ENCODE assay signal across 17 mouse cellular contexts in genomic region chr4:33388899-33389298, GRCm38 (mm10).
"Had no signal": no experiment of that assay in that cellular context is flagged by ENCODE, and none has a peak within 500 bp of the region (broad histone marks: within the 10 kb centered on the region; RNA-seq: fewer than 3 reads in every experiment).

No protein-coding gene starts in this region.

- H3K9me3 ChIP-seq: liver, embryonic 15.5 days; lung, embryonic 15.5 days; megakaryocyte, embryonic 14.5 days; midbrain, embryonic 12.5 days; midbrain, embryonic 15.5 days; neural tube, embryonic 12.5 days; stomach, embryonic 15.5 days had no signal

- H3K4me2 ChIP-seq: liver, embryonic 15.5 days; lung, embryonic 15.5 days; midbrain, embryonic 12.5 days; midbrain, embryonic 15.5 days; neural tube, embryonic 12.5 days; stomach, embryonic 15.5 days had no signal

- H3K9ac ChIP-seq: liver, embryonic 15.5 days; lung, embryonic 15.5 days; midbrain, embryonic 12.5 days; midbrain, embryonic 15.5 days; neural tube, embryonic 12.5 days; stomach, embryonic 15.5 days had no signal

- H3K27me3 ChIP-seq: liver, embryonic 15.5 days; lung, embryonic 15.5 days; megakaryocyte, embryonic 14.5 days; midbrain, embryonic 12.5 days; midbrain, embryonic 15.5 days; neural tube, embryonic 12.5 days; stomach, embryonic 15.5 days had no signal

- DNase-seq: lung, adult 2 months; lung, postnatal 14 days; lung, postnatal 36 days; right cerebral cortex, postnatal 14 days; thymus, adult 2 months; thymus, postnatal 25 days; thymus, postnatal 4 days had no signal

- H3K36me3 ChIP-seq: lung, embryonic 15.5 days; midbrain, embryonic 12.5 days; midbrain, embryonic 15.5 days; neural tube, embryonic 12.5 days had no signal

- H3K4me3 ChIP-seq: liver, embryonic 15.5 days; lung, embryonic 15.5 days; megakaryocyte, embryonic 14.5 days; midbrain, embryonic 12.5 days; midbrain, embryonic 15.5 days; neural tube, embryonic 12.5 days; stomach, embryonic 15.5 days had no signal

- H3K27ac ChIP-seq: liver, embryonic 15.5 days; lung, embryonic 15.5 days; macrophage; midbrain, embryonic 12.5 days; midbrain, embryonic 15.5 days; neural tube, embryonic 12.5 days; stomach, embryonic 15.5 days; stomach, postnatal 0 days had no signal

- H3K4me1 ChIP-seq: liver, embryonic 15.5 days; lung, embryonic 15.5 days; midbrain, embryonic 12.5 days; neural tube, embryonic 12.5 days; stomach, embryonic 15.5 days had no signal

- ATAC-seq: lung, postnatal 0 days; midbrain, embryonic 15.5 days had no signal
